Mouse (Mus musculus) subcutaneous adipose tissue, adult 2 months (tissue): ENCODE measurements around the gene Gm2564. TPM values are rescaled to one million over a fixed set of nuclear protein-coding genes. Genes with fewer than 3 reads are reported as not detected.

Experiments used
- polyA plus RNA-seq: library from polyadenylated mRNA; depleted of rRNA; stranded (reverse); fragments of >200 nt; gene quantifications from 2 replicates; pipeline ENCODE4 v1.2.3, GENCODE M21; 2012; ENCODE audit warnings: low replicate concordance; rRNA removed

Gm2564 gene
- polyA plus RNA-seq: 1.3 and 1.9 TPM in 2 replicates

DNA sequence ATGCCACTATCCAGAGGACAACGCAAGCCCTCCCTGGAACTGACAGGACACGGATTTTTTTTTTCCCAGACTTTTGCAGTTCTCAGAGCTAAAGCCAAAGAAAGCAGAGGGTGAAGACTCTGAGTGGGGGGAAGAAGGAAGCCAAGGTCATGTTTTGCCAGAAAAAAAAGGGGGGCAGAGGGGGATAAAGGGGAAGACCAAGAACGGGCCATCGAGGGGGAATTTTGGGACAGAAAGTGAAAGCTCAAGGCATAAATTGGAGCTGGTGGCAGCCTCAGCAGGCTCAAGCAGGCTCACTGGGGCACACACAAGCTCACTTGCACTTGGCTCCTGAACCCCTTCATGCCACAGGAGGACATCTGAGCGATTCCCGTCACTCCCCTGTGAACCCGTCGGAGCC, at the start of gene Gm2564:
Gene Gm2564 (plus strand): TSS at position 301 of the 400 bp plus-strand sequence.

GRCm38 (mm10) chr4:42611895-42612294, 17.6 kb upstream of the Gm2564 start, which contains the start of gene Gm10591:
Gene Gm10591 (plus strand): TSS chr4:42612195.

DNA sequence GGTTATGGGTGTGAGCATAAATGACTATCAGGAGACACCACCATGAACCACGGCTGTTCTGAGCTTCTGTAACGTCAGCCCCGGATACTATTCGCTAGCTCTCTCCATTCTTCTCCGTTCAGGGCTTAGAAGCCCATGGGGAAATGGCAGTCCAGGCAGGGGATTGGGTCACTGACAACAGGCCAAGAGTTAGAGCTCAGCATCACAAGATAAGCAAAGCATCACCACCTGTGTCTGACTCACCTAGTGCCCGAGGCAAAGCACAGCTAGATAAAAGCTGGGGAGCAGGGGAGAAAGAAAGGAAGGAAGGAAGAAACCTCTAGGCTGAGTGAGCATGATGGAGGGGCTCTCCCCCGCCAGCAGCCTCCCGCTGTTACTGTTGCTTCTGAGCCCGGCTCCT, 25.4 kb downstream of the Gm2564 start, which contains the start of gene Ccl27b:
Gene Ccl27b (plus strand): TSS at position 301 of the 400 bp plus-strand sequence.

GRCm38 (mm10) chr4:42661793-42662192, 32.3 kb downstream of the Gm2564 start, which contains the start of gene Il11ra2:
Gene Il11ra2 (minus strand): TSS chr4:42661893.

Other genes with a start within 250 kb of the Gm2564 start
- not detected in 2 replicates for gene Gm21586, start 190.3 kb upstream of the Gm2564 start, polyA plus RNA-seq
- gene Gm2163, start 163.0 kb upstream of the Gm2564 start, polyA plus RNA-seq: 0.04 and 0.08 TPM in 2 replicates
- 0.17 and 0.39 TPM in 2 replicates for gene Fam205a2, start 101.5 kb upstream of the Gm2564 start, polyA plus RNA-seq
- 1.6 TPM in 1 of 2 replicates, not detected in the other for gene Gm10591, start 17.5 kb upstream of the Gm2564 start, polyA plus RNA-seq
- not detected in 2 replicates for gene Ccl27b, start 25.5 kb downstream of the Gm2564 start, polyA plus RNA-seq
- 0.24 and 0.41 TPM in 2 replicates for gene Il11ra2, start 32.2 kb downstream of the Gm2564 start, polyA plus RNA-seq
- not detected in 2 replicates for gene 4930578G10Rik, start 105.8 kb downstream of the Gm2564 start, polyA plus RNA-seq
- gene Ccl19, start 126.9 kb downstream of the Gm2564 start, polyA plus RNA-seq: 2.1 and 5.2 TPM in 2 replicates
- 20.1 and 187 TPM in 2 replicates for gene Ccl21a, start 144.3 kb downstream of the Gm2564 start, polyA plus RNA-seq
- not detected in 2 replicates for gene Fam205a1, start 224.2 kb downstream of the Gm2564 start, polyA plus RNA-seq
- gene Gm12394, start 227.1 kb downstream of the Gm2564 start, polyA plus RNA-seq: not detected in 2 replicates
- gene Fam205c, start 244.5 kb downstream of the Gm2564 start, polyA plus RNA-seq: not detected in 2 replicates